Mouse (Mus musculus) splenic B cell, adult 2 months (primary cell): ENCODE data around the gene Gbp7.
"Not testable (repeated sequence)": the region's sequence is repeated elsewhere in the genome, so short reads cannot be mapped to it uniquely, and the experiment has no call there.

ENCODE experiments used
- DNase-seq: peaks from one replicate; pipeline ENCODE4 v3.0.0-alpha.2; 2011; ENCODE audit warnings: low read depth, low spot score
- H3K27me3 ChIP-seq: 2 replicates; pipeline ENCODE4 v1.6.1; 2012; ENCODE audit warnings: mild to moderate bottlenecking, low read length, moderate library complexity, mixed read lengths; ENCODE audit not compliant: control insufficient read depth, poor library complexity, insufficient read depth, severe bottlenecking
- H3K36me3 ChIP-seq: 2 replicates; pipeline ENCODE4 v1.6.1; 2012; ENCODE audit warnings: mild to moderate bottlenecking, low read length, moderate library complexity, mixed read lengths; ENCODE audit not compliant: control insufficient read depth, poor library complexity, insufficient read depth, severe bottlenecking

The Gbp7 gene

DNA sequence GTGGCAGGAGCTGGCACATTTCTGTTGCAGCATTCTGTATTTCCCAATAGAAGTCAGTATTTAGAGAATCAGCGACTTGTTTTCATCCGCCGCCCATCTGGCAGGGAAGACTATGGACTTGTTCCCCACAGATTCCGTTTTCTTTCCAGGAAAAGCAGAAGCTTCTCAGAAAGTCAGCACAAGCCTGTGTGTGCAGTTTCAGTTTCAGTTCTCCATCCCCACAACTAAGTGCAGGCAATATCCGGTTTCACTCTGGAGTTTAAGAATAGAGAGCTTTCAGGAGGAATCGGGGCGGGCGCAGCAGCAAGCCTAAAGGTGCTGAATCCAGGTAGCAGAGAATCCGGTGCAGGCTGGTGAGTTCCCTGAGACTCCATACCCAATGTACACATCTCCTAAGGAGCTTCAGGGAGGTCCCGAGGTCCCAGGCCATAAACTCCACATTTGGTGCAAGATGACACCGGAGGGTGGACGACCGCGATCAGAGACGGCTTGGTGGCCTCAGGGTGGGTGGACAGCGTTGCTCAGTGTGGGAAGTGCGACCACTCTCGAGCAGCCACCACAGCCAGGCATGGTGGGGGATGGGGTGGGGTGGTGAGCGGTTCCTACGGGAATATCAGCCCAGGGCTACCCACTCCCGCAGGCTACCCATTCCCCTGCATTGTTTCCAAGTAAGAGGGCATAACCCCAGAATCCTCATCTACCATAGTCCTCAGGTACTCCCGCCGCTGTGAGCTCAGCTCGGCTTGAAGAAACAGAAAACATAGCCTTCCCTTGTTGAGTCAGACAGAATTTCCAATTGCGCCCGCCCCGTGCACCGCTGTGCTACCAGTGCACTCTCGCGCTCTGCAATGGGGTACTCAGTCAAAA, at the start of gene Gbp7:
Gene Gbp7 (plus strand): TSS at position 256 of the 867 bp plus-strand sequence.
- no peaks in the 10 kb centered on the region for H3K27me3 ChIP-seq
- DNase-seq: peak; percentile 75
- no peaks in the 10 kb centered on the region; the same call in 1 of the 2 replicates for H3K36me3 ChIP-seq

DNA sequence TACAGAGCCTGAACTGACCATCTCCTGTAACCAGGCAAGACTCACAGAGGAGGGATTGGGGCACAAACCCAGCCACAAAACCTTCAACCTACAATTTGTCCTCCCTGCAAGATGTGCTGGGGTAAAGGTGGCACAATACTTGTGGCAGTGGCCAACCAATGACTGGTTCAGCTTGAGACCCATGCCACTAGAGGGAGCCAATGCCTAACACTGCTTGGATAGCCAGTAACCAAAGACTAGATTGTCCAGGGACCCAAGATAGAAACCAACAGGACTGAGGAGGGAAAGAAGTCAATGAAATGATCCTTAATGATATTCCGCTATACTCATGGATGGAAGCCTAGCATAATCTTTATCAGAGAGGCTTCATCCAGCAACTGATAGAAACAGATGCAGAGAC, 39.7 kb upstream of the Gbp7 start:
- peak; percentile 87 for DNase-seq
- H3K36me3 ChIP-seq: no peaks in the 10 kb centered on the region
- no peaks in the 10 kb centered on the region; the same call in 1 of the 2 replicates for H3K27me3 ChIP-seq

DNA sequence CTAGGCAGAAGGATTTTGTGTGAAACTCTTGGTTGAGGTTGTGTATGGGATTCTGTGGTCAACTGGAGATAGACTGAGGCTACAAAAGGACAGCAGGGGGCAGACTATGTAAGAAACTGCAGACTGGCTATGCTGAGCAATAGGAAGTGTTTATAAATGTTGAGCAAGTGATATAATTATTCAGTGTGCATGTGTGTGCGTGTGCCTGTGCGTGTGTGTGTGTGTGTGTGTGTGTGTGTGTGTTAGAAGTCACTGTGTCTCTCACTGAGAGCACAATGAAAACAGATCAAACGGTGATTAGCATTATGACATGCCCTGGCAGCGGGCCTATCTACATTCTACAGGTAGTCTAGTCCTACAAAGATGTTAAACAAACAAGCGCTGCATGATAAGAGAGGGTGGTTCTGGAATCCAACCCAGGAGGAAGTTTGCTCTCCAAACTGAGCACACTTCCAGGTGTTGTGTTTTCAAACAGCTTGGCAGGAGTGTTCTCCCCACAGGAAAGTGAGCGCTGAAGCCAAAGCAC, 36.5 kb upstream of the Gbp7 start, which contains the start of gene Gbp5:
Gene Gbp5 (plus strand): TSS at position 443 of the 526 bp plus-strand sequence.
- Histone ChIP-seq H3K27me3 (no peaks in the 10 kb centered on the region), H3K36me3 (no peaks in the 10 kb centered on the region)
- peak; percentile 83 for DNase-seq

DNA sequence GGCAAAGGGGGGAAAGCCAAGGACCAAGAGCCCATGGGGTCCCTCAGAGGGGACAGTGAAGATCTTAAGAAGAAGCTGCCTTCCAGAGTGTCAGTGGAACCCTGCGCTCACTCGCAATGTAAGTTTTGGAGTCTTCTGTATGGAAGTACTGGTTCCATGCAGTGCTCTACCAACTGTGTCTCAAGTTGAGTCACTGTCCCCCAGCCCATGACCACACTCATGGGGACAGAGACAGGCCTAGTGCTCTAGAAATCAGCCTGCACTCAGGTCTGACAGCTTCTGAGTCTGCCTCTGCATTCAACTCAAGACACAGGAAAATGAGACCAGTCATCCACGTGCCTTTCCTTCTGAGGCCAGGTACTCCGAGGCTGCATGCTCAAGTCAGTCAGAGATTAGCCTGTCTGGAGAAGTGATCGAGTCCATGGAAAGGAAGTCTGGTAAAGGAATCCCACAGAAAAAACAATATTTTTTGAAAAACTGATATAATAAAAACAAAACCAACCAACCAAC, 34.9 kb upstream of the Gbp7 start:
- no peak for DNase-seq
- Histone ChIP-seq H3K27me3 (no peaks in the 10 kb centered on the region), H3K36me3 (no peaks in the 10 kb centered on the region)

DNA sequence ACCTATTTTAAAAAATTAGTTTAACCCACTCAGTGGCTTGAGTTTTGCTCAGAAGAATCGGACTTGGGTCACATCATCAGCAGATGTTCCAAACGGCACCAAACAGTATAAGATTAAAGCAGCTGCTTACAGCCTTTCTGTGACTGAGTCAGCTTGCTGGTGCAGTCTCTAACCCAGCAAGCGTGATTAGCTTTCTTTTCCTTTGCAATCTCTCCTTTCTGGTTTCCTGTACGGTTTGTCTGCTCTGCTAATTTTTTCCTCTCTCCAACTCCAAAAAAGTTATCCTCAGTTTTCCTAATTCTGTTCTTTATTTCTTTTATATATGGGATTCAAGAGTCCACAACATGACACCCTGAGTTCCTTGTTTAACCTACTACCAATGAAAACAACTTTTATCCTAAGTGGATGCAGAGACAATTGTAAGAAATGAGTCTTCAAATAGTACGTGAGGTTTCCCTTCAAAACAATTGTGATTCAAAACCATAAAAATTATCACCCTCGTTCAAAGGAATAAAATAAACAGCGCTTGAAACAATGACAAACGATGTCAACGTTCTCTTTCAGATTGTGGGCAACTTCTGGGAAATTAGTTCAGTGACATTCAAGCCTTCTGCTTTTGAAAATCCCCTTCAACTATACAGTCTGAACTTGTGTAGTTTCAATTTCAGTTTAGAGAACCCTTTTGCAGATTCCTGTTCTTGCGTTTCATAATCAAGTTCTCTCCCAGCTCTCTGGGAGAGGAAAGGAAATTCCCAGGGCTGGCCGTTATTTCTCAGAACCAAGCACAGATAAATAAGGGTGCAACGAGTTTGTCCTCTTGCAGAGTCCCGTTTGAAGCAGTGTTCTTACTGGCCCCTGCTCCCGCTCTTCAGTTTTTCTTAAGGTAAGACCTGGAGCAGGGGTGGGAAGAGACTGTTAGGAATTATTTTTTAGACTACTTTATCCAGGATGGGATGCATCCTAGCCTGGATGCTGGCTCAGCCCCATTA, 33.7 kb upstream of the Gbp7 start:
- DNase-seq: peak; percentile 47

DNA sequence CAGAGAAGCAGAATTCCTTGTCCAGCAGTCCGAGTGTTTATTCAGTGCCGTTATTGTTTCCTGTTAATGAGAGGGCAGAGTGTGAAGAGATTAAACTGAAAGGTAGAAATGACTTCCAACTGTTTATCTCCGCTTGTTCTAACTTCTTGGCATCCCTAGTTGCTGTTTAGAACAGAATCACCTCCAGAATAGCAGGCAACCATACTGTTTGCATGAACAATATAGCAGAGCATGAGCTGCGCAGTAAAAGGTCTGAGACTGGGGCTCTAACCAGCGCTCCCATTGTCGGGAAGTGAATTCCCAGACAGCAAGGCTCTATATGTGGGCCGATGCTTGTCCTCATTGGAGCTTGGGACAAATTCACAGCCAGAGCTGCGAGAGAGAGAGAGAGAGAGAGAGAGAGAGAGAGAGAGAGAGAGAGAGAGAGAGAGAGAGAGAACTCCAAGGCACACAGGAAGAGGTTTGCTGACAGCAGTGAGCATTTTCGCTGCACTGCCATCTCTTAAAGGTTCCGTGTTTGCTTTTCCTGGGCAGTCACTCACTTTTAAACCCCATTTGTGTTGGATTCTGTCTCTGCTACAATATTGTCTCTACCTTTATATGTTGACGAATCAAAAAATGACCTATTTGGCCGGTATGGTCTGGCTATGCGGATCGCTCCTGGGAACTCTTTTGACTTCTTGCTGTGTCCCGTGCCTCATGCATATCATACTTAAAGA, 32.9 kb upstream of the Gbp7 start:
- Histone ChIP-seq H3K36me3 (peaks cover 9% of the 10 kb centered on the region), H3K27me3 (no peaks in the 10 kb centered on the region)
- peak; percentile 43 for DNase-seq

More for the DNA sequence above, 33.7 kb upstream of the Gbp7 start:
- H3K27me3 ChIP-seq: no peaks in the 10 kb centered on the region
- H3K36me3 ChIP-seq: peaks cover 5% of the 10 kb centered on the region; the same call in 1 of the 2 replicates

DNA sequence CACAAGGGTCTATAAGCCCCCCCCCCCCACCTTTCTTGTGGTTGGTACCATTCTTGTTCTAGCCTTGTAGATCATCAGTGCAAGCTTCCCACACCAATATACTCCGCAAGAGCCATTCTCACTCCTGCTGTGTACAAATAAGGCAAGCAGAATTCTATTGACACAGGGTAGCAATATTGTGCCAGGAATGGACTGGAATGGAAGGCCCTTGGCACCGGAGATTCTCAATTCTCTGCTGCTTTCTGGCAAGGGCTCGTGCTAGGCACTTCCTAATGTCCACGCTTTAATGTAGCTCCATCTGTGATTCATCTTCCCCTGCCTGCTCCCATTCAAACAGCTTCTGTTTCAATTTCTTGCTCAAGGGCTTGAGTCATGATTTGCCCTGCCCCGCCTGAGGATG, 31.2 kb upstream of the Gbp7 start:
- no peak for DNase-seq
- no peaks in the 10 kb centered on the region for H3K27me3 ChIP-seq
- H3K36me3 ChIP-seq: peaks cover 13% of the 10 kb centered on the region

DNA sequence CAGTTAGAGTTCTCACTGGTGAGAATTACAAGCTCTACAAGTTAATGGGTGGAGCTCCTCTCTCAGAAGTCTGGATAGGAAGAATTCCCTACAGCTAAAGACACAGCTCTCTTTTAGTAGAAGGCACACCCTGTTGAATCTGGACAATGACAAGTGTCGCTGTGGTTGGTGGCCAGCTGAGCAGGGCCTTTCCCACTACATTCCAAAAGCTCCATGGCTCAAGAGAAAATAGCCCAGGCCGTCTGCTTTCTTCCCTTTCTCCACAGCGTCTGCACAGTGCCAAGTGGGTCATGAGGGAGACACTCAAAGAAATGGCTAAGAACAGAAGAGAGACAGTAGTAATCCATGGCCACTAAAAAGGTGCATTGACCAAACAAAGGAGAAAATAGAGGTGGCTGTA, 2.0 kb upstream of the Gbp7 start:
- DNase-seq: no peak
- H3K36me3 ChIP-seq: no peaks in the 10 kb centered on the region
- H3K27me3 ChIP-seq: no peaks in the 10 kb centered on the region

DNA sequence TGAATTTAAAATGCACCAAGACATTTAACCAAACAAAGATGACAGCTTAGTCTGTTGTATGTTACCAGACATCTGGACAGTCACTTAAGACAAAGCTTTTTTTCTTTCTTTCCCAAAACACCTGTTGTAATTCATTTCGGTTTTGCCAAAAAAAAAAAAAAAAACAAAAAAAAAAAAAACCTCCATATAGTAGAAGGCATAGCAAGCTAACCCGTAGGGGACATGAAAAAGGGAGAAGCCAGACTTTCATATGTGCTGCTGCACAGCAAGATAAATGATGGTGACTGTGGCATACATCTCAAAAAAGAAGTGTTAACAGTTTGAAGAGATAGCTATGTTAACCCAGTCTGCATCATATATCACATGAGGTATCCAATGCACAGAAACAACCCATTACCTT, 545 bp upstream of the Gbp7 start:
- DNase-seq: no peak
- no peaks in the 10 kb centered on the region for H3K36me3 ChIP-seq
- no peaks in the 10 kb centered on the region for H3K27me3 ChIP-seq

DNA sequence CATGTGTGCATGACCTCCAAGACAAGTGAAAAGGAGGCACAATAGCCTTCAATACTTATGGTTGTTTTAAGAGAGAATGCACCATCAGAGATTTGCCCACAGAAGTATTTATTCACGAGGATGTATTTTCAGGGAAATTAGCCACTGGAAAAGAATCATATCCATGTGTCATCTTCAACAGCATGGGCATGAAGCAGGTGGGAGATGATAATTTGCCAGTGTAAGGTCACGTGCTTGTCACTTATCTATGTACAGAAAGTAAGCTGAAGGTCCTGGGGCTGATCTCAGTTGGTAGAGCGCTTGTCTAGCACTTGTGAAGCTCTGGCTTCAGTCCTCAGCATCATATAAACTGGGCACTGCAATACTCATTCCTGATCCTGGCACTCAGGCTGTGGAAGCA, 1.5 kb downstream of the Gbp7 start:
- no peak for DNase-seq
- Histone ChIP-seq H3K27me3 (no peaks in the 10 kb centered on the region), H3K36me3 (no peaks in the 10 kb centered on the region; the same call in 1 of the 2 replicates)

DNA sequence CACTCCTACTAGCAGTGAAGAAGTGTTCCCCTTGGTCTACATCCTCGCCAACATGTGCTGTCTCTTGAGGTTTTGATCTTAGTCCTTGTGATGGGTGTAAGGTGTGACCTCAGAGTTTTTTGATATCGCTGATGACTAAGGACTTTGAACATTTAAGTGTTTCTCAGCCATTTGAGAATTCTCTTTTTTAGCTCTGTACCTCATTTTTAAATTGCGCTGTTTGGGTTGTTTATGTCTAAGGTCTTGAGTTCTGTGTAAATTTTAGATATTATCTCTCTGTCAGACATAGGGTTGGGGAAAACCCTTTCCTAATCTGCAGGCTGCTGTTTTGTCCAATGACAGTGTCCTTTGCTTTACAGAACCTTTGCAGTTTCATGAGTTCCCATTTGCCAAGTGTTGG, 3.0 kb downstream of the Gbp7 start:
- Histone ChIP-seq H3K27me3 (no peaks in the 10 kb centered on the region), H3K36me3 (no peaks in the 10 kb centered on the region; the same call in 1 of the 2 replicates)
- no peak for DNase-seq

DNA sequence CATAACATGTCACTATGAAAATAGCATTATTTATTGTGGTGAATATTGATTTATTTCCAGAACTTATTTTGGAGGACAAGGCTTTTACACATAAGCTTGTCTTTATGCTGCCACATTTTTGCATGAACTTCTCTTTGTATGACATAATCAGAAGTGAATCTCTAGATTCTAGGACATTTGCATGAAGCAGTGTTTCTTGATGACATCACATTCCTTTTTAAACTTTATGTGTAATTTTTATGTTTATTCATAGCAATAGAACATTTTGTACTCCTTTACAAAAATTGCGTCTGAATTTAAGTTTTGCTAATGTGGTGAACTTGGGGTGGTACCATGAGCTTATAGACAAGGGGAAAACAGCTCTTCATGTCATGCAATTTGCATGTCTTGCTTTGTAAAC, 5.5 kb downstream of the Gbp7 start:
- no peak for DNase-seq
- no peaks in the 10 kb centered on the region for H3K27me3 ChIP-seq
- no peaks in the 10 kb centered on the region; the same call in 1 of the 2 replicates for H3K36me3 ChIP-seq

DNA sequence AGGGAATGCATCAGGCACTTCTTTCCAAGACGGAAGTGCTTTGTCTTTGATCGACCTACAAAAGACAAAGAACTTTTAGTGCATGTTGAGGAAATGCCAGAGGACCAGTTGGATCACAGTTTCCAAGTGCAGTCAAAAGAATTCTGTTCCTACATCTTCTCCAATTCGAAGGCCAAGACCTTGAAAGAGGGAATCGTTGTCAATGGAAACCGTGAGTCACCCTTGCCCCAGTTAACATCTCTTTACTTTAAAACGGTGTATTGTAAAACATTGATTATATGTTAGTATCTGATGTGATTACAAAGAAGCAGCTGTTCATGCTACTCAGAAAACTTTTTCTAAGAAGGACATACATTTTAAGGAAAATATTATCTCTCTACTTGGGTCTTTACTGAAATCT, 11.2 kb downstream of the Gbp7 start:
- DNase-seq: no peak
- Histone ChIP-seq H3K27me3 (no peaks in the 10 kb centered on the region), H3K36me3 (0 out of 2 replicates have a peak, but pooled peaks cover 2% of the 10 kb centered on the region)

DNA sequence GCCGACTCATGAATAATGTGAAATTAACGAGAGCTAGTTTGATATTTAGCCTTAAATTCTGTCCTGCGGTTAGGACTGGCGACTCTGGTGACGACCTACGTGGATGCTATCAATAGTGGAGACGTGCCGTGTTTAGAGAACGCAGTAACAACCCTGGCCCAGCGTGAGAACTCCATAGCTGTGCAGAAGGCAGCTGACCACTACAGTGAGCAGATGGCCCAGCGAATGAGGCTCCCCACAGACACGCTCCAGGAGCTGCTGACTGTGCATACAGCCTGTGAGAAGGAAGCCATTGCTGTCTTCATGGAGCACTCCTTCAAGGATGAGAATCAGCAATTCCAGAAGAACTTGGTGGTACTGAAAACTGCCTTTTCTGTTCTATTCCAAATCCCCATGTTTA, 12.6 kb downstream of the Gbp7 start:
- not testable (repeated sequence) for H3K36me3 ChIP-seq, DNase-seq, H3K27me3 ChIP-seq
